ENCODE assay signal across 28 mouse cellular contexts in the genomic region with DNA sequence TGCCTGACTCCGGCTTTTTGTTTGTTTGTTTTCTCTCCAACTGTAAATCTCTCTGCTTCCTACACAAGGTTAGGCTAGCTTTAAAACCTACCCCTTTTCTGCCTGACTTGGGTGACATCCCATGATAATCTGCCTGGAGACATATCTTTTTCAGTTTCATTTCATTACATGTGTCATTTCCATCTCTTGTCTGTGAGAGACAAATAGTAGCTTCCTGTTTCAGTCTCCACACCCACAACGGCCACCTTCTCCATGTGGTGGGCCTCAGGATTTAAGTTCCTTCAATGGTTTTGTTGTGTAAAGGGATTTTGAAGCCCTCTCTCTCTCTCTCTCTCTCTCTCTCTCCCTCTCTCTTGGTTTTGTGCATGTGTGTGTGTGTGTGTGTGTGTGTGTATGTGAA. TPM values are rescaled to one million over a fixed set of nuclear protein-coding genes. Genes with fewer than 3 reads are reported as not detected.
DNase-seq lines count a peak whose midpoint lies in the region; ATAC-seq and TF ChIP-seq lines count a peak whose summit lies in the region.
"Had no signal": no experiment of that assay in that cellular context is flagged by ENCODE, and none has a peak within 500 bp of the region (broad histone marks: within the 10 kb centered on the region; RNA-seq: fewer than 3 reads in every experiment).

No protein-coding gene starts in this region.

- H3K9ac ChIP-seq in CH12.LX (ENCODE audit: insufficient read depth, low read depth): no peak overlapping the region
- H3K9ac ChIP-seq: embryonic facial prominence, embryonic 13.5 days; liver, embryonic 14.5 days; midbrain, embryonic 13.5 days had no signal

- TF ChIP-seq POLR2A in CH12.LX (IDR thresholded peaks at IDR 0.05; ENCODE audit: low read depth, low read length): no peak
- TF ChIP-seq POLR2A in bone marrow macrophage, adult 2 months (IDR thresholded peaks at IDR 0.05; ENCODE audit: borderline replicate concordance, low read depth, low read length): no peak

- intact Hi-C loops in heart, postnatal 36 days (cut with DNase I): no loop called here

- H3K36me3 ChIP-seq in CH12.LX (replicated peaks in 1 of 2; ENCODE audit: control insufficient read depth in 1 of 2, insufficient read depth in 1 of 2, low read length in 1 of 2): peaks cover 7 to 31% of the 10 kb centered on the region in 2 experiments
- H3K36me3 ChIP-seq: embryonic facial prominence, embryonic 13.5 days; forebrain, embryonic 10.5 days; G1E; midbrain, embryonic 13.5 days had no signal

- no peak overlapping the region for H3K27ac ChIP-seq in CH12.LX (ENCODE audit: insufficient read depth, low read depth)
- H3K27ac ChIP-seq in bone marrow macrophage, adult 2 months (ENCODE audit: insufficient read depth, low read depth, low read length): peak overlapping the region; percentile 60
- H3K27ac ChIP-seq: embryonic facial prominence, embryonic 13.5 days; forebrain, embryonic 10.5 days; gastrocnemius, adult 2 months; liver, embryonic 14.5 days; midbrain, embryonic 13.5 days had no signal

- TF ChIP-seq EP300 in CH12.LX (IDR thresholded peaks at IDR 0.05; ENCODE audit: low read length): no peak

- dilution Hi-C loops in CH12.LX (cut with MboI; ENCODE audit: extremely low pct_ligation_motif_present, extremely low pct_unique_long_range_greater_than_20kb, low sequenced_read_pairs): no loop called here

- ATAC-seq in megakaryocyte progenitor cell, adult 5-6 weeks (replicated peaks; ENCODE audit: poor library complexity): peak; percentile 67
- ATAC-seq: forebrain, embryonic 16.5 days; hindbrain, postnatal 0 days; intestine, embryonic 16.5 days; midbrain, embryonic 13.5 days had no signal

- H3K79me2 ChIP-seq in CH12.LX (replicated peaks; ENCODE audit: control insufficient read depth, extremely low read depth, insufficient read depth, poor library complexity, severe bottlenecking): no peaks in the 10 kb centered on the region

- in situ Hi-C loops in CH12.LX (cut with MboI; ENCODE audit: low pct_ligation_motif_present, low pct_unique_long_range_greater_than_20kb, low sequenced_read_pairs): no loop called here

- no peaks in the 10 kb centered on the region for H3K9me3 ChIP-seq in CH12.LX (replicated peaks; ENCODE audit: low read length)
- H3K9me3 ChIP-seq: embryonic facial prominence, embryonic 13.5 days; forebrain, embryonic 10.5 days; G1E; midbrain, embryonic 13.5 days had no signal

- H3K4me3 ChIP-seq in CH12.LX (replicated peaks in 1 of 3; ENCODE audit: low read depth in 2 of 3, low read length in 2 of 3, poor library complexity in 1 of 3): no peak overlapping the region
- H3K4me3 ChIP-seq in bone marrow macrophage, adult 2 months (ENCODE audit: insufficient read depth, low read length): no peak overlapping the region
- H3K4me3 ChIP-seq: embryonic facial prominence, embryonic 13.5 days; forebrain, embryonic 10.5 days; gastrocnemius, adult 2 months; midbrain, embryonic 13.5 days had no signal

- DNase-seq in 416B (ENCODE audit: low read depth): peak; percentile 67
- DNase-seq in CH12.LX (ENCODE audit: extremely low read depth): peak; percentile 49
- DNase-seq in heart, postnatal 36 days: no peak
- DNase-seq in layer of hippocampus, adult 18-20 months (ENCODE audit: low spot score in 2 of 2): no peak
- no peak for DNase-seq in urinary bladder, postnatal 10 days (ENCODE audit: low spot score)
- DNase-seq in ovary, postnatal 14 days (ENCODE audit: low spot score): no peak
- DNase-seq: adrenal gland, postnatal 25 days; cerebellum, adult 2 months; cerebellum, postnatal 25 days; embryo, embryonic 11 days; gastrocnemius, adult 2 months; heart, postnatal 14 days; kidney, adult 9 months; kidney, postnatal 10 days; liver; lung, adult 2 months; lung, postnatal 10 days; right cerebral cortex, postnatal 4 days had no signal

- no peak for TF ChIP-seq RAD21 in CH12.LX (IDR thresholded peaks at IDR 0.05; ENCODE audit: low read depth, low read length)

- H3K27me3 ChIP-seq in CH12.LX (replicated peaks): no peaks in the 10 kb centered on the region
- H3K27me3 ChIP-seq: embryonic facial prominence, embryonic 13.5 days had no signal

- TF ChIP-seq CTCF in CH12.LX (conservative IDR thresholded peaks at IDR 0.05 in 1 of 2, IDR thresholded peaks at IDR 0.05 in 1 of 2; ENCODE audit: low read depth in 2 of 2, low read length in 2 of 2): no peak
- no peak for TF ChIP-seq CTCF in bone marrow macrophage, adult 2 months (IDR thresholded peaks at IDR 0.05; ENCODE audit: low read depth, low read length)

- no peak overlapping the region for H3K4me2 ChIP-seq in CH12.LX (ENCODE audit: insufficient read depth, low read depth, poor library complexity, severe bottlenecking)
- H3K4me2 ChIP-seq: embryonic facial prominence, embryonic 13.5 days; midbrain, embryonic 13.5 days had no signal

- H3K4me1 ChIP-seq in CH12.LX (ENCODE audit: control insufficient read depth in 1 of 2, insufficient read depth in 2 of 2): peaks cover 27 to 87% of the 10 kb centered on the region in 2 experiments
- H3K4me1 ChIP-seq in bone marrow macrophage, adult 2 months (ENCODE audit: control insufficient read depth, insufficient read depth, low read length): peaks cover 65% of the 10 kb centered on the region

TF ChIP-seq in CH12.LX, 34 proteins besides CTCF, POLR2A, EP300 and RAD21:
- TF ChIP-seq MYC (IDR thresholded peaks at IDR 0.05; ENCODE audit: low read depth, low read length): peak; percentile 53; the same call in 1 of the 2 replicates
- TF ChIP-seq MAX (IDR thresholded peaks at IDR 0.05; ENCODE audit: low read length): 0 out of 2 replicates have a peak, but pooled peaks have one; percentile 28
- TF ChIP-seq USF2 (conservative IDR thresholded peaks at IDR 0.05; ENCODE audit: low read depth, low read length): no peak
TF ChIP-seq in CH12.LX: peak in this region for 2.

RNA-seq across cellular contexts. Expression of a gene that starts 22.5 kb away (rescaled TPM):
- total RNA-seq in CH12.LX (2012; rRNA removed) (45.1 and 64.4 TPM in 2 replicates), CH12.LX (2014; rRNA removed) (87.8 and 97.4 TPM in 2 replicates)
- 204 and 211 TPM in 2 replicates for polyA plus RNA-seq in CH12.LX (2012; ENCODE audit: insufficient read length, low read depth)
- 10.3 and 12.0 TPM in 2 replicates for polyA plus RNA-seq in bone marrow macrophage, adult 2 months (2012; ENCODE audit: insufficient read depth, insufficient read length, missing spikeins)
- 78.4 and 100 TPM in 2 replicates for total RNA-seq in megakaryocyte progenitor cell, adult 5-6 weeks (2015)
- 118 and 127 TPM in 2 replicates for total RNA-seq in megakaryocyte progenitor cell, adult 5-6 weeks (2017)
- total RNA-seq in heart, postnatal 36 days (2021): 1 to 10 TPM; 3.9 to 6.8 TPM
- 10 to 100 TPM; 33.8 to 40.5 TPM for total RNA-seq in layer of hippocampus, adult 18-20 months (2021)
- total RNA-seq: G1E had no signal
- polyA plus RNA-seq: G1E had no signal

Comparison
In these comparisons a context has a peak if more than half of its experiments do, and no peak if none do; other contexts are left out.
1. DNase-seq: peak in 416B (single experiment) and CH12.LX (single experiment); none in heart, postnatal 36 days (0 of 2), layer of hippocampus, adult 18-20 months (0 of 2), urinary bladder, postnatal 10 days (single experiment) and ovary, postnatal 14 days (single experiment).
2. RNA of a gene that starts 22.5 kb away (total RNA-seq): 78.4 to 127 TPM in megakaryocyte progenitor cell, adult 5-6 weeks, 45.1 to 97.4 TPM in CH12.LX and 33.8 to 40.5 TPM in layer of hippocampus, adult 18-20 months; 3.9 to 6.8 TPM in heart, postnatal 36 days; every median in the first group is over 4 times any median in the second.